Mouse (Mus musculus) thymus, adult 18-20 months (tissue): ENCODE results near the gene Txnrd3.
A peak's percentile ranks its signal among the peaks of the same experiment; 100 is the strongest.

Source experiments
- DNase-seq, 2 experiments: peaks; one replicate each; pipeline ENCODE4 v3.0.0; 2022; ENCODE audit warnings: mixed read lengths in 2 of 2

Gene Txnrd3

DNA sequence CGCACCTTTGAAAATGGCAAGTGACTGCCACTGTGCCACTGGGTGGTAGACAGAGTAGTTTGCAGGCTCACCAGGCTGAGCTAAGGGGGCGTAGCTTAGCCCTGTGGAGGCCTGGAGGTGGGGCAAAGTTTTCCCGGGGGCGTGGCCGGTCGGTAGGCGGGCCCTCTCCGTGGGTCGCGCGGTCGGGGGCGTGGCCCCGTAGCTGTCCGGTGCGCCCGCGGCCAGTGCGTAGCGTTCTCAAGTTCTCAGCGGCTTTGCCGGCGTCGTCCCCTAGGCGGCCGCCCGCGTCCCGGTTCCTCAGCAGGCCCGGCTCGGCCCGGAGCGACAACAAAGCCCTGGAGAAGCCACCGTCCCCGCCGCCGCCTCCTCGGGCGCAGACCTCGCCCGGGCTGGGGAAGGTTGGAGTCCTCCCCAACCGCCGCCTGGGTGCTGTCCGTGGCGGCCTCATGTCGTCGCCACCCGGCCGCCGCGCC, at the start of gene Txnrd3:
TSS of gene Txnrd3 (plus strand) at position 191 of the 473 bp plus-strand sequence.
- DNase-seq = peak; percentile 80 to 83

DNA sequence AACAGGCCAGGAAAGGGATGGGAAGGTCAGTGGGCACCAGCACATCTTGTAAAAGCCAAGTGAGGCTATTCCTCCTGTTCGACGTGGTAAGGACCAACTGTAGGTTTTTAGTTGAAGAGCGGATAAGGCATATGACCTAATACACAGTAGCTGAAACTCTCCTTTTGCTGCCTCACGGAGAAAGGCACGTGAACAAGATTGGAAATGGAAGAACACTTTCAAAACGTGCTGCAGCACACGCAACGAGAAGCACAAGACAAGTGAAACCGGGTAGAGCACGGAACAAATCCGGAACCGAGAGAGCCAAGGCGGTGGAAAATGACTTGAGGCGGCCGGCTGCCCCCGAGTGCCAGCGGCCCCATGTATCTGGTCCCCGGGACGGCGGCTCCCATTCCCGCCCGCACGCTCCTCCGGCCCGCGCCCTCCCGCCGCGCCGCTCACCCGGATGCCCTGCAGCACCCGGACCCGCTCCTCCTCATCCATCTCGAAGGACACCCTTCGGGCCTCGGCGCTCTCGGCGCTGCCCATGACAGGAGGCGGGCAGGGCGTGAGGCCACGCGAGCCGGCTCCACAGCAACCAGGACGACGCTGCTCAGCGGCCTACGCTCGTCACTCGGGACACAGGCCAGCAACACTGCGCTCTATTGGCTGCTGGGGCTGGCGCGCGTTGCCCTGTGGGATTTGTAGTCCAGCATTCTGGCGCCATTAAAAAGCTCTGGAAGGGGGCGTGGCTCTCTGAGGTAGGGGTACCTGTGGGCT, 48.6 kb upstream of the Txnrd3 start, which contains the start of gene Chchd6:
TSS of gene Chchd6 (minus strand) at position 635 of the 759 bp plus-strand sequence.
- peak; percentile 84 to 86 for DNase-seq

DNA sequence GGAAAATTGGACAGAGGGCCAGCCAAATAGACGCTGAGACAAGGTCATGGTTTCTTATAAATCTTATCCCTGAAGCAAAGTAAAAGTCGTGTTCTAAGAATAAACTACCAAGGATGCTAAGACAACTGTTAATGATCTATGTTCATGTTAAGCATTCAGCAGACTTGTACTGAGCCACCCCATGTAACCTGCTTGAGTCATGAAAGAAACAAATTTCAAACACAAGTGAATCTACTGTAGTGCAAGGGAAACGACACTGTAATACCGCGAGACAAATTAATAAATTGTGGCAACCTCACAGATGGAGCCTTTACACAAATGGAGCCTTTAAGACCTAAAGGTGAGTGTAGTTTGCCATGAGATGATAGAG, 48.0 kb upstream of the Txnrd3 start:
- DNase-seq = no peak

DNA sequence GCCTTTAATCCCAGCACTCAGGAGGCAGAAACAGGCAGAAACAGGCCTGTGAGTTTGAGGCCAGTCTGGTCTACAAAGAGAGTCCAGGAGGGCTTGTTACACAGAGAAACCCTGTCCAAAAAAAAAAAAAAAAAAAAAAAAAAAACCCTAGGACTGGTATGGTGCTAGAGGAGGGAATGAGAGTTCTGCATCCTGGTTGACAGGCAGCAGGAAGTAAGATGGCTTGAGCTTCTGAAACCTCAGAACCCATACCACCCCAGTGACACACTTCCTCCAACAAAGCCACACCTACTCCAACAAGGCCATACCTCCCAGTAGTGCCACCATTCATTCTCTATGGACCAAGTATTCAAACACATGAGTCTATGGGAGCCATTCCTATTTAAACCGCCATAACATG, 47.3 kb upstream of the Txnrd3 start:
- no peak for DNase-seq

DNA sequence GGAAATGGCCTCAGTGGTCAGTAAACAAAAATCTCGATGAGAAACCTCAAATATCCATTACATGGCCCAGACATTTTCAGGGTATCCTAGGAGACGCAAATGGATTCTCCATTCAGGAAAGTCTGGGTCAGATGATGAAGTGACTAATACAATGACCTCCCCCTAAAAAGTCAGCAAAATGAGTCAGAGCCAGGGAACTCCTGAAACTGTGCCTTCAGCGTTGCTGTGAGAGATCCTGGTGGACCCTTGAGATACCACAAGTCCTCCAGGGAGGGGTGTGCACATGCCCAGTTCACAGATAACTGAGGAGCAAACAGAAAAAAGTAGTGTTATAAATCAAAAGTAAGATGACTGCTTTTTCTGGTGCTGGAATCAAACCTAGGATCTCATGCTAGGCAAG, 37.7 kb upstream of the Txnrd3 start:
- no peak for DNase-seq

DNA sequence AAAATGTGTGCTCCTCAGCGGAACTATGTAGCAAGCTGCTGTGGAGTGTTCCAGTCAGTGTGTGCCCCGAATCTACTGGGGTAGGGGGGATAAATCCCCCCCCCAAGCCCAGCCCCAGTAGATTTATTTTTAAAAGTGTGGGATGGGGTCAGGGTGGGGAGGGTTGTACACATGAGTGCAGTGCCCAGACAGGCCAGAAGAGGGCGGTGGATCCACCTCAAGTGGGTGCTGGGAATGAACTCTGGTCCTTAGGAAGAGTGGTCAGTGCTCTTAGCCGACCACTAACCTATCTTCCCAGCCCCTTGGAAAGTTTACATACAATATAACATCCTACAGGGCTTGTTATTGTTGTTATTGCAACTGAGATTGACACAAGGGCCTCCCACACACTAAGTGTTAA, 35.8 kb upstream of the Txnrd3 start:
- no peak for DNase-seq

DNA sequence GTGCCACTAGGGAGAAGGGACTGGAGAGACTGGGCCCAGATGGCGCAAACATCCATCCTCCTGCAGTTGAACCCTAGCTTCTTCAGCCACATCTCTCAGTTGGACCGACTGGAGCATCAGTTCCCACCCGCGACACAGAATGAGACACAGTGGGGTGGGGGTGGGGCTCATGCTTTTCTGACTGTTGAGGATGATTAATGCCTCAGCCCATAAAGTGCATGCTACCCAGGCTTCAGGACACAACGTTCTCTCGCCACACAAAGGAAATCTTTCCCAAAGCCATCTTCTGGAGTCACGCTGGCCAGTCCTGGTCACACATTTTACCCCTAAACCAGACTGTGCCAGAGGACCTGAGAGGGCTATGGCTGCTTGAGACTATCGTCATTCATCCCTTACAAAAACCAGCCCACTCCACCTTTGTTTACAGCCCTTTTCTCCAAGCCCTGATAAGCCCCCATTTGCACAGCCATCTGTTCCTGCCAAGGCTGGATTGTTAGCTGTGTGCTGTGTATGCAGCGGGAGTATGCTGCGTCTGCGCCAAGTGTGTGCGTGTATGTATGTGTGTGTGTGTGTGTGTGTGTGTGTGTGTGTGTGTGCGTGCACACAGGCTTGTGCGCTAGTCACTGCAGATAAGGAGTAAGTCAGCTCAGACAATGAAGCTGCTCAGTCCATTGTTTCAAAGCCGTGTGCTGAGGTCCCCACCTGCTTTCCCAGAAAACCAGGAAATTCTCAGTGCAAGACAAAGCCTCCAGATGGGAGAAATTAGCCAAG, 30.3 kb upstream of the Txnrd3 start:
- DNase-seq = no peak

DNA sequence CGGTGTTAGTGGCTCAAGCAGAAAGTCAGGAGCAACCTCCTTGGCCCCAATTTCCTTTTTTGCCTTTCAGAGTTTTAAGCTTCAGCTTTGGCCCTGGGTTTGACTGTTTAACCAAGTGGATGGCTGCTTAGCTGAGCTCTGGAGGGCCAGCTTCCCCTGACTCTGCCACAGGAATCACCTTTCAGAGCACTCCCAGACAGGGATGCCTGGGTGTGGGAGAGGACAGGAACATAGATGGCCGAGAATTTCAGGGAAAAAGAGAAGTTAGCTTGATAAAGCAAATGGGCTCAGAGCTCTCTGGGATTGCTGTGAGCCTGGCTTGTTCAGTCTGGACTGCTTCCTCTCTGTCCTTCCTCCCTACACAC, 29.7 kb upstream of the Txnrd3 start:
- DNase-seq = no peak

DNA sequence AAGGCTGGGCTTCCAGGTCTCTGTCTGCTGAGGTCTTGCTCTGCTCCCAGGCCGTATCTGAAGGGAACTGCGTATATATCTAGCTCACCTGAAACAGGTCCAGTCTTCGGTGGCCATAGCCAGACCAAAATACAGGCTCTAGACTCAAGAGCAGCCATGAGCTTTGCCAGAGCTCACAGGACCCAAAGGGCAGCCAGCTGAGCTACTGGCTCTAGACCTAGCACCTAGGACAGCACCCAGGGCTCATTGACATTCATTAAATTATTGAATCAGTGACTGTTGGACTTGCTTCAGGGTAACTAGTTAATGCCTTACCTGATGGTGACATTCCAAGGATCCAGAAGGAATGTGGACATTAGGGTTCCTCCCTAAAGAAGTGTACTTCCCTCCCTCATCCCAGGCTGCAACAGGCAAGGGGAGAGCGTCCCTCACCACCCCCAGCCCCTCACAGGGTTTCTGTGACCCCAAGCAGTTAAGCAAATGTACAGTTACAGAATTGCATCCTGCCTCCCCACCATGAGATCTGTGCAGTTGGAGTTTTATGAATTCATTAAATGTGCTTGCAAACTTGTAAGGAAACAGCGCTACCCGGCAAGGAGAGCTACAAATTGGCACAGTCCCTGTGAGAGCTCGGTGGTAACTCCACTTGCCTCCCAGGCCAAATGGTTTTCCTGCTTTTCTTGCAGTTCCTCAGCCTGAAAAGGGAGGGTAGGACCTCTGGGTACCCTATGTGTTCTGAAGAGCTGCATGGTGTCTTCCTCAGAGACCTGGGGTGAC, 29.0 kb upstream of the Txnrd3 start:
- no peak for DNase-seq

DNA sequence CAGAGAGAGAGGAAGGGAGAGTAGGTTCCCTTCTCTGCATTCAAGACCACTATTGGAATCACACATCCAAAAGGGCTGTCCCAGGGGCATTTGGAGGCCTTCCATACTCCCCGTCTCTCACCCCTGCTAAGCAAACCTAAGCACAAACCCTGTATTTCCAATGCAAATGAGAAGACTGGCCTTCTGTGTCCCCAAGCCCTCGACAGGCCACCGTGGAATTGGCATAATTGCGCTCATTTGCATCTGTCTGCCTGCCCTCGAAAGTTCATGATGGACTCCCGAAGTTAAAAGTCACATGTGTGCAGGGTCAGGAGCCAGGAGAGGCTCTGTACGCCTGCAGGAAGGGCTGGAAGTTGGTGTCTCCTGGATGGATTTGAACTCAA, 28.4 kb upstream of the Txnrd3 start:
- DNase-seq = no peak

DNA sequence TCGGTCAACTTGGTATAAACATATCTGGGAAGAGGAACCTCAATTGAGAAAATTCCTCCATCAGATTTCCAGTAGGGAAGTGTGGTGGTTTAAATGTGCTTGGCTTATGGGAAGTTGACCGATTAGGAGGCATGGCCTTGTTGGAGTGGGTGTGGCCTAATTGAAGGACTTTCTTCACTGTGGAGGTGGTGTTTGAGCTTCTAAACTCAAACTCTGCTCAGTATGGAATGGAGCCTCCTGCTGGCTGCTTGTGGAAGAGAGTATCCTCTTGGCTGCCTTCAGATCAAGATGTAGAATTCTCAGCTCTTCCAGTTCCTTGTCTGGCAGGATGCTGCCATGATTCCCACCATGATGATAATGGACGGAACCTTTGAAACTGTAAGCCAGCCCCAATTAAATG, 21.1 kb upstream of the Txnrd3 start:
- no peak for DNase-seq

DNA sequence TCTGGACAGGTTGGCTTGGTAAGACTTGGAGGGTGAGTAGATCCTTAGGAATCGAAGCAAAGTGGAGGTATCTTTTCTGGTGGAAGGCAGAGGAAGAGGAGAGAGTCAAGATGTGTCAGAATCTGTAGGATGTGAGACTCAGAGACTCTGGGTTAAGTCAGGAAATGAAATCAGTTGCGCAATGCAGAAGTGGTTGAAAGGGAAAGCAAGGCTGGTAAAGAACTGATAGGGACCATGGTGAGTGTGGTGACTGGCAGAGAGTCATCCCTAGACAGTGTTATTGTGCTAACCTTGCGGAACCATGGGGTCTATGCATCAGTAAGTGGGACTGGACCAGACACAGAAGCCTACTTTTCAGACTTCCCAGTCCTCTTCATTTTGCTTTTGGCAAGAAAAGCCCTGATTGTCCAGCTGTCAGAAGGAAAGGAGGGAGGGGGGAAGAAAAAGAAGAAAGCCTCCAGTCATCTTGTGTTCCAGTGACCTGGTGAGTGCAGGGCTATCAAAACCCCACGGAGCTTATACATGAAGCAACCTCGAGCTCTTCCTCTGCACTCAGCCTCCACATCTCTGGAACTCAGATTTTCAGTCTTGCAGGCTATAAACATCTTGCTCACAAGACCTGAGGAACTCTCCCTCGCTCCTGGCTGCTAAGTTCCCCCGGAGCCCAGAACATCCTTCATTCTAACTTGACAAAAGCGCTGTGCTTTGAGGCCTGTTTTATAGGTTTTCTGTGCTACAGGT, 15.6 kb upstream of the Txnrd3 start:
- DNase-seq = no peak

DNA sequence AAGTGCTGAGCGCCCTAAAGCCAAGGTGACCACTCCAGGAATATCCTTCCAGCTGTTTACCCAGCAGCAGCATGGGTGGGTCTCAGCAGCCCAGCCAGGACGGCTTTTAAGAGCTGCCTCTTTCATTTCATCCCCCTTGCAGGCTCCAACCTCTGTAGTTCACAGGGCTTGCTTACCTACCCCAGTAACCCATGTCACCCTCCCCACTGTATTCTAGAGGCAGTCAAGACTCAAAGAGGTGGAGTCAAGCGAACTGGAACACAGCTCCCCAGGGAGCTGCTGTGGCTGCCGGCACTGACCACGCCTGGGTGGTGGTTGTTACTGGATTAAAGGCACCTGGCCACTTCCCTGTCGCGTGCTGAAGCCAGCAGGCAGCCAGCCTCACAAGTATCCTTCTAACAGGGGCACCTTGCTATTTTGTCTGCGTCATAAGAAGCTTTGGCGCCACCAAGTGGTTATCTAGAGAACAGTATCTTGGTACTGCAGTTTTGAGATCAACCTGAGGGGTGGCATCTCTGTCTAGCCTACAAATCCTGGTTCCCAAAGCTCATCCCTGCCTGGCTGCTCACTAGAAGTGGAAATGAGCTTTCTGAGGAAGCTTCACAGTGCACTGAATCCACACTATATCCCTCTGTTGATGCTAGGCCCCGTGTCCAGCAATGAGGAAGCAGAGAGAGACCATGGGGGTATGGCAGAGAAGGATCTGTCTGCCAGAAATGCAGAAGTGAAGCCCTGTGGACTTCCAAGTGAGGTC, 11.8 kb upstream of the Txnrd3 start:
- peak; percentile 21 to 44 for DNase-seq

DNA sequence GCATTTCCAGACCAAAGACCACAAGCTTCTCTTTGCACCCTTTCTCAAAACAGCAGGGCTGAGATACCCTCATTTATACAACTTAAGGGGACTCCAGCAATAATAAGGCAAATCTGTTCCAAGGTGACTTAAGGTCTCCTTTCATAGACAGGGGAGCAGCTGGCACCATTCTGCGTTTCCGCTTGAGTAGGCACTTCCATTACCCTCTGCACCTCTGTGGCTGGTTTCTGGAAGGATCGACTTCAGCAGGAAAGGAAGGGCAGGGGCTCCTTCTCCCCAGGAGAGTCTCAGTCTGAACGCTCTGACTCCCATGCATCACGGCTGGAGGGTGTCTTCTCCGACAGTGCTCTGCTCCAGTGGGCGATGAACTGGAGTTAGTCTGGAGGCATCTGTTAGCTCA, 10.7 kb upstream of the Txnrd3 start:
- DNase-seq = no peak

DNA sequence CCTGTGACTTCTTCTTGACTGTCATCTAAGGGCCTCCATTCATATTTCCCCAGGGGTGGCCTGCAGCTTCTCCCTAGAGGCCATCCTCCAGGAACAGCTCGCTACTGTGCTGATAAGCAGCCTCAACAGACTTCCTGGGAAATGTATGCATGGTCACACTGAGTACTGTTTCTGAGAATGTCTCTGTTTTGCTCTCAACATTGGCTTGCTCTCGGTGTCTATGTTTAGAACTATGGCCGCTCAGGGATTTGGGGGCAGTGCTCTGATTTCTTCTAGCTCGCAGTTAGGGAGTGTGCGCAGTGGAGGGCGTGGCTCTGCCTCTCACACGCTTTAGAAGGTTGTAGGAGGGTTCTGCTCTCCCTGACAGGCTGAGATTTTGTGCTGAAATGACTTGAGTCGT, 9.4 kb upstream of the Txnrd3 start:
- DNase-seq = no peak

DNA sequence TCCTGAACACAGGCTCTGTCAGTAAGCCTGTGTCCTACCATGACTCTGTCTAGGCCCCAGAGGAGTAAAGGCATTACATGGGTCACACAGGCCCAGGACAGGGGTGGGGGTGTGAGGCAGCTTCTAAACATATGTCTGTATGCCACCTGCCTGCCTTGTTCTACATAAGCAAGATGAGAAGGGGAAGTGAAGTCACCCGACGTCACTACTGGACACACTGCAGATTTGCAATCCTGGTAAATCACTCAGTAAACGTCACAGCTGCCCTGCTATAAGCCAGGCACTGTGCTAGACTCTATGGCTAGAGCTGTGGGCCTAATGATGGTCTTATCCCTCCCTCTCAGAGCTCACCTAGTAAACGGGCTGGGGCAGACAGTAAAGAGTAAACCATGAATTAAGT, 5.8 kb upstream of the Txnrd3 start:
- DNase-seq = no peak

DNA sequence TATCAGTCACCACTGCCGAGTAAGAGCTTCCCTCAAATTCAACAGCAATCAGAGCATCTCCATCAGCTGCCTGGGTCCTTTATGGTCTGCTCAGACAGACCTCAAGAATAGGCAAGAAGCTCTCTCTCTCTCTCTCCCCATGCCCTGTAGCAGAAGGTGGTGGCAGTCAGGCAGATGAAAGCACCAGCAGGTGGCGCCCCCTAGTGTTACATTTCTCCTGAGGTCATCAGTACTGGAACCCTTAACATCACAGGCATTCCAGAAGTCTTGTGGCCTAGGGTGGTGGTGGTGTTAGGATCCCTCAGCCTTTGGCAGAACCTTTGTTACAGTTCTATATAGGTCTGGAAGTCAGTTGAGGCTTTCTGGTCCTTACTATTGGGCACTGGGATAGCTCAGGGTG, 4.8 kb upstream of the Txnrd3 start:
- DNase-seq = no peak

DNA sequence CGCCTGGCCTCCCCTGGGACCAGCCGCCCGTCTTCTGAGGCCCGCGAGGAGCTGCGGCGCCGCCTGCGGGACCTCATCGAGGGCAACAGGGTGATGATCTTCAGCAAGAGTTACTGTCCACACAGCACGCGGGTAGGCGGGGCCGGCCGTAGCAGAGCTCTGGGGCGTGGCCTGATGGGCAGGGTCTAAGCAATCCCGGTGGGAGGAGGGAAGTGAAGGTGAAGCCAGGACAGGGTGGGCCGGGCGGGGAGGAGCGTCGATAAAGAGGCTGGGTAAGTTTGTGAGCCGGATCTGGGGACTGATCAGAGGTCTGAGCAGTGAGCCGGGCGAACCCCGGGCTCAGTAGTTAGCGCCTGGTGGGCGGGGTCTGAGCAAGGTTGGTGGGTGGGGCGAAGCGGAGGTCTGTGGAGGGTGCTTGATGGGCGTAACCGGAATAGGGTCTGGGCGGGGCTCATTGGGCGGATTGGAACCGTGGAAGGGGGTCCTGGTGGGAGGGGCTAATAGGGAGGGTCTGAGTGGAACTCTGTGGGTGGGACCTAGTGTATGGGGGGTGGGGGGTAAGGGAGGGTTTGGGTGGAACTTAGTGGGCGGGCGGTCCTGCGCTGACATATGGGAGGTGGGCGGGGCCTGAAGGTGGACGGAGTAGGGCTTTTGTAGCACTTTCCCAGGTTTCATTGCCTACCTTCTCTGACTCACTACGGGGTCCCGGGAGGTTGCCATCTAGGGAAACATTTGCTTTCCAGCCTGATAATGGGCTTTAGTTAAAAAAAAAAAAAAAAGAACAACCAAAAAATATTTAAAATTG, 685 bp downstream of the Txnrd3 start:
- peak; percentile 77 to 87 for DNase-seq

DNA sequence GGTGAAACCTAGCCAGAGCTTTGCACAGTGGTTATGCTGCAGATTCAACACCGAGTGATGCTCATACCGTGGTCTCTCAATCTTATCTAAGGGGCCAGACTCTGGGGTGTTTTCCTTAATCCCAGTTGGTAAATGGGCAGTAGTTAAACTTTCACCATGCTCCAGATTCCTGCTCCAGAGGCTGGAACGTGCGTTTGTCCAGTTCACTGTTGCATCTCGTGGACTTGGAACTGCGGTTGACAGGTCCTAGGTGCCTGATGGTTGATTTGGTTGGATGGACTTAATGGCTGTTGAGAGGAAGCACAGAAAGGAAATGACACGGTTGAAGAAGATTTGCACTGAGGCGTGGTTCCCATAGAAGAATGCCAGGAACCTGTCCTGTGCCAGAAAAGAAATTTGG, 6.1 kb downstream of the Txnrd3 start:
- DNase-seq = no peak

DNA sequence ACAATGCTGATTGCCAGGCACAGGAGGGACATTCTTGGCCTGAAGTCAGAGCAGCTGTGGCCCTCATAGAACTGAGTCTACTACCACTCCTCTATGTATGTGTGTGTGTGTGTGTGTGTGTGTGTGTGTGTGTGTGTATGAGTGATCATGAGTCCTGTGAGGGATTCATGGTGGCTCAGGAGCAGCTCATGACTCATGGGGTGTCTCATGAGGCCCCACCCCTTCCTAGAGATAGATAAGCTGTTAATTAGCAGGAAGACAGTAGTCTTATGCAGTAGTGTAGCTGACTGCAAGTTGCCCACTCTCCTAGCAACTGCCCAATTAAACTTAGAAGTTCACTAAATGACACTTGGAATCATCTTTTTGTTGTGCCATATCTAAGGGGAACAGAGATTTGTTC, 8.0 kb downstream of the Txnrd3 start:
- no peak for DNase-seq

DNA sequence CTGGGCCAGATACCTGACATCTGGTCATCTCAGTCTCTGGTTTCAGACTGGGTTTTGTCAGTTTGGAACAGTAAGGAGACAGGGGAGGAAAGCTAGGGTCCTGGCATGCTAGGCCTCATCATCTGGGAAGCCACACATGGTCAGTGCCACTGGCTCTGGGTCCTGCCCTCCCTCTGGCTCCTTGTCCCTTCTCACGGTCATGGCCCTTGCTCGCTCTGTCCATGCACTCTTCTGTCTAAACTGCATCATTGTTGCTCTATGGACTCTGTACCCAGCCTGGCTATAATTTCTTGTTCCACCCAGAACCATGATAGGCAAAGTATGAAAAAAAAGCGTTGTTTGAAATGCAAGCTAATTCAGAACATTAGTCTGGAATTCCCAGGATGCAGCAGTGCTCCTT, 11.2 kb downstream of the Txnrd3 start:
- no peak for DNase-seq
